Mouse (Mus musculus) mouse trophoblast stem cell (cell line): ENCODE measurements around the gene Cops8.

Experiments
- in situ Hi-C, 2 experiments: fragments of 300-500 bp; cut with MseI, MboI; formaldehyde crosslinking; loops; 2 replicates in 1 of 2; 3 replicates in 1 of 2; pipeline ENCODE4 v1.15.1; 2025

The Cops8 gene

DNA sequence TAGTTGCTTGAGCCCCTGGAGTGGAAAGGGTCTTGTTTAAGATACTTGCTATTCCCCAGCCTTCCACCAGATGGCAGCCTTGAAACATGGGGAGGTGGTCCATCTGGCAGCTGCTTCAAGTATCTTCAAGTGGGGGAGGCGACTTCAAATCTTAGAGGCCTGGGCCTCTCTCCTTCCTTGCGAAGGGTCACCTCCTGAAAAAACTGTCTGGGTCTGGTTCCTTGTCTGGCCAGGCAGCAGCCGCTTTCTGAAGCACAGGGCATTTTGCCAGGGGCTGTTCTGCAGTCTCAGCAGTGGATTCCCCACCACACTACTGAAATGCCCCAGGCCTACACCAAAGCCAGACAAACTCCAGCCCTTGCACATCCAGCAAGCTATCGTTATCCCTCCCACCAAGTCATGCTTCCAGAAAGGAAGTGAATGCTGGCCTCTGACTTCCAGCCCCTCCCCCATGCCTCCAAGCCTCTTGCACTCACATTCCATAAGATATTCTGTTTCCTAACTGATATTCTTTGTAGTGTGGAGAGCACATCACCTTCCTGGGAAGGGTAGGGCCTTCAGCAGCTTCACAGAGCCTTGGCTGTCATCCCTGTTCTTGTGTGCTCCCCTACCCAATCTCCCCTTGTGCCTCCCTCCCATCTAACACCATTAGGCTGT is 48.1 kb downstream of the Cops8 start:
- in situ Hi-C loops, result loop anchor here in 1 of 2 experiments (5.0 kb wide), 1 partner anchor 191 kb away; the partner anchor contains the start of gene Col6a3

DNA sequence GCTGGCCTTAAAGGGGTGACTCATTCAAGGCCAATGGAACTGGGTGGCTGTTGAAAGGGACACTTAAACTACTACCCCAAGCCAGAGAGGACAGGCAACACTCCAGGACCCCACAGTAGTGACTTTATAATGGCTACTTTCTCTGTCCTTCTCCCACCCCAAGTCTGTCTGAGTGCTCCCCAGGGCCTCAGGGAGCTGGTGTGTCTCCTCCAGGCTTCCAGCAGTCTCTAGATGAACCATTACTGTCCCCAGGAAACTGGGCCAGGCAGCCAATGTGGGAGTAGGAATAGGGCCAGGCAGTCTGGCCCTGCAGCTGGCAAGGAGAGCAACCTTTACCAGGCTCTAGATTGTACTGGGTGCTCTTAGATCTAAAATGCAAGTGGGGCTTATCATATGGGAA is 49.0 kb downstream of the Cops8 start:
- in situ Hi-C loops, result loop anchor here in 1 of 2 experiments (5.0 kb wide), 1 partner anchor 191 kb away; the partner anchor contains the start of gene Col6a3

DNA sequence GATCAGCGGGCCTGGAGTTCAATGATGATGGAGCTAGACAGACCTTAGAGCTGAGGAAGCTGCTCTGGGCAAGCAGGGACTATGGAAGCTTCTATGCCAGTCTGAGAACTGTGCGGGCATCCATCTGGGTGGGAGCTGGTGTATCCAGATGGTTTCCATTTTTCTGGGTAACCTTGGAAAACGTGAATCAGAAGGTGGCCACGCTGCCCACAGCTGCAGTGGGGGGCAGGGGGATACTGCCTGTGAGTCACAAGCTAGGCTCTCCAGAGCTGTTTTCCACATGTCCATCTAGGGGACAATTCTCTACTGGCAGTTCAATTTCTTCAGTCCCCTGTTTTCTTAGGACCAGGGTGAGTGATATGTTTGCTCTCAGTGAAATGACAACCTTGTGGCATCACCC is 49.8 kb downstream of the Cops8 start:
- in situ Hi-C loops, result loop anchor here in 1 of 2 experiments (5.0 kb wide), 1 partner anchor 190 kb away; the partner anchor contains the start of gene Col6a3

DNA sequence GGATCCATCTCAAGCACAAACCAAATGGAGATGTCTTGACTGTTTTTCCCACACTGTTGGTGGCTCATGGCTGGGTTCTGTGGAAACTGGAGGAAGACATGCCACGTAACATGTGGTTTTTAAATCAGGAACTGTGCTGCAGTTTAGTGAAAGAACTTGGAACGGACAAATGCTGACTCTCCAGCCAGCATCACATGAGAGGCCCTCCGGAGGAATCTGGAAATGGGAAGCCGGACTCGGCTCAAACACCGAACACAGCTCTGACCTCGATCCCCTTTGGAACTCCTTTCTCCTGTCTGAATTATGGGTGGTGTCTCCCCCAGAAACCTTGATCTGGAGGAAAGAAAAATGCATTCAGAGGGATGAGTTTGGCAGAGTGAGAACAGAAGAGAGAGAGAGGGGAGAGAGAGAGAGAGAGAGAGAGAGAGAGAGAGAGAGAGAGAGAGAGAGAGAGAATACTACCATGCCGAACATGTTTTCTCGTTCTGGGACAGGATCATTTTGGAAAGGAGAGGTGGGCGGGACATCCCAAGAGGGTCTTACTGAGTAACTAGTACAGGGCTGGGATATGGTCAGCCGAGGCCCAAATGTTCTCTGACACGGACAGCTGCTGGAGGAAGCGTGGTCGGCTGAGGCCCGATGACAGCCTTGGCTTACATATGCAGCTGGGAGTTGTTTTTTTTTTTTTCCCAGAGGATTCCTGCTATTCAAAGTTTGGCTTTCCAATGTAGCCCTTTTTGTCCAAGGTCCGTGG is 53.9 kb downstream of the Cops8 start:
- in situ Hi-C loops, result no loop called here

DNA sequence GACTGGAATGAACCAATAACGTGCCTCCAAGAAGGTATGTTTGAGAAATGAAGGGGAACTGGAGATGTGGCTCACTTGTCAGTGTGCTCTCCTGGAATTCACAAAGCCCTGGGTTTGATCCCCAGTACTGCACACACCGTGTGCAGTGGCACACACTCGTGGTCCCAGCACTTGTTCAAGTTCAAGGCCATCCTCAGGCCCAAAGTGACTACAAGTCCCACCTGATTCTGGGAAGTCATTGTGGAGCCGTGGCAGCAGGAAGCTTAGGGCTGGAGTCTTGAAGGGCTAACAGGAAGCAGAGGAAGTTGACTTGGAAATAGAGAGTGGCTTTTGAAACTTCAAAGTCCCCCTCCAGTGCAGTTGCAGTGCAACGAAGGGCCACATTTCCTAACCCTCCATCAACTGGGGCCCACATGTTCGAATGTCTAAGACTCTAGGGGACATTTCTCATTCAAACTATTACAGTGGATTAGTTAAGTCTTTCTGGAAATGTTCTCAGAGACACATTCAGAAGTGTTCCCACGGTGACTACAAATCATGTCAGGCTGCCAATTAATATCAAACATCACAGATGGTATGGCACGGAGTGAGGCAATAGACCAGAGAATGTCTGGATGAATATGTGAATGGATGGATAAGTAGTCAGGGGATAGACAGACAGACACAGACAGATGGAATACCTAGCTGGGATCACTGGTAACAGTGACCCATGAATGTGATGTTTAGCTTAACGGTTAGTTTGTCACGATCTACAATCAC is 54.7 kb downstream of the Cops8 start:
- in situ Hi-C loops, result no loop called here

DNA sequence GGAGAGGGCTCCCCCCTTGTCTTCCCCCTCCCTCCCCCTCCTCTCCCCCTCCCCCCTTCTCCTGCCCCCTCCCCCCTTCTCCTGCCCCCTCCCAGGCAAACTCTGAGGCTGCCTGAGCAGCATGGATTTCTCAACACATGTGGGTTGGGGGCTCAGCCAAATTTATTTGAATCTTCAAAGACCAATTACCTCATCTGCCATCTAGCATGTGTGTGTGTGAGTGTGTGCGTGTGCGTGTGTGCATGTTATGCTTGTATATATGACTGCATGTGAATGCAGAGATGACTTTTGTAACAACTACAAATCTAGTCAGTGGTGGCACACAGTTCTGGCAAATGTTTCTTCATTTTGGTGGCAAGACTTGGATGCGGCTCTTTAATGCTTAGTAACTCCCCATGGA is 55.8 kb downstream of the Cops8 start:
- in situ Hi-C loops, result no loop called here

DNA sequence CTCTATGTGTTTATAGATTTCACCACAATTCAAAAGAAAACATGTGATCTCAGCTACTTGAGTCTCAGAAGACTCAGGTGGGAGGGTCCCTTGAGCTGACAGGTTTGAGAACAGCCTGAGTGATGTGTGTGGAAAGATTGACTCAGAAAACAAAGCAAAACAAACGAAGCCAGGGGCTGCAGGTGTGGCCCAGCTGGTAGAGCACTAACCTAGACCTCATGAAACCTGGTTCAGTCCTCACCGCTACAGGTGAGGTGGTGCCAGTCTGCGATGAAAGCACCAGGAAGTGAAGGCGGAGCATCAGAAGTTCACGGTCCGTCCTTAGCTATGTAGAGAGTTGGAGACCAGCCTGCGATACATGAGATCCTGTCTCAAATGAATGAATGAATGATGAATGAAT is 57.4 kb downstream of the Cops8 start:
- in situ Hi-C loops, result no loop called here

DNA sequence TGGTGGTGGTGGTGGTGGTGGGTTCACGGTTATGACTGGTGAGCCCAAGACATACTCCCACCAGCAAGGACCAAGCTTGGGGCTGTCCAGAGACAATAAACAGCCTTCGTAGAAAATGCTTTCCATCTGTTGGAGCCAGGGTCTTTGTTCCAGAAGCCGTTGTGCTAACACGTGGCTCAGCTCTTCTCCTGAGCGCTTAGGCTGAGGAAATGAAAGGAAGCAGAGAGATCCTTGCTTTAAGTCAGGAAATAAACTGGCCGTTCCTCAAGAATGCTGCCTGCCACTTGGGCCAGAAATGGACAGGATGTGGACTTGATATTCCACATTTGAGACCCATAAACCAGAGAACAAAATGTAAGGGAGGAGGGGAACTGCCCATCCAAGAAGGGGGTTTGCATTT is 59.7 kb downstream of the Cops8 start:
- in situ Hi-C loops, result no loop called here
